Mouse (Mus musculus) ES-E14 (cell line): ENCODE results near the gene Hoxa6.

Experiments
- MAFK ChIP-seq: IDR thresholded peaks from 2 replicates; pipeline ENCODE4 v1.6.1; 2014; ENCODE audit warnings: mild to moderate bottlenecking, low read depth, low read length, inconsistent platforms; ENCODE audit not compliant: insufficient read depth
- ZC3H11A ChIP-seq: IDR thresholded peaks from 2 replicates; pipeline ENCODE4 v1.6.1; 2012; ENCODE audit warnings: low read depth, mild to moderate bottlenecking, inconsistent platforms, low read length, borderline replicate concordance

DNA sequence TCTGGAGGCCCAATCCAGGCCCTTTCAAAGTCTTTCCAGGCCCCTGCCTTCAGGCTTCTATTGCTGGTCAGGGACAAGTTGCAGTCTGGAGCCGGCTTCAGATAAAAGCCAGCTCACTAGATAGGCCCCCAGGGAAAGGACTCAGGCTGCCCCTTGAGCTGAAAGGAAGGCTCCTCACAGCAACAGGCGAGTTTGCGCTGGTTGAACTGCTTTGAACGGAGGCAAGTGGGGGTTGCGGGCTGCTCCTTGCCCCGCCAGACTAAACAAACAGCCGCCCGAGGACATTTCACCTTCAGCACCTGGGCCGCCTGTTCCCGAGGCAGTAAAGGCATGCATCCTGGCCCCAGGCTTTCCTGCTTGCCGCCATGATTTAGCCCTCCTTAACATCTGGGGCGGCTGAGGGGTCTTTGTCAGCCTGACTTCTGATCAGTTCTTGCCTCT is 35.2 kb upstream of the Hoxa6 start:
- TF ChIP-seq MAFK (no peak), ZC3H11A (no peak)
